Mouse (Mus musculus) intestine, embryonic 14.5 days (tissue): ENCODE results near the gene Eln. TPM values are rescaled to one million over a fixed set of nuclear protein-coding genes. Genes with fewer than 3 reads are reported as not detected.

Source experiments
- ATAC-seq: fragments of 200-750 bp; cut with Nextera tagmentation; replicated peaks from 2 replicates; pipeline ENCODE4 v1.8.0; 2017; ENCODE audit warnings: low read depth, moderate number of reproducible peaks, moderate TSS enrichment, moderate library complexity; ENCODE audit not compliant: low FRiP score, low TSS enrichment
- DNase-seq: peaks from one replicate; pipeline ENCODE4 v3.0.0-alpha.2; 2018; ENCODE audit warnings: low spot score
- H3K27ac ChIP-seq: fragments of 300-500 bp; sonication (generic); 2 replicates; pipeline ENCODE4 v1.5.1; 2014; ENCODE audit warnings: low read depth, mild to moderate bottlenecking, control low read depth
- H3K27me3 ChIP-seq: fragments of 300-500 bp; sonication (generic); replicated peaks from 2 replicates; pipeline ENCODE4 v1.6.1; 2014; ENCODE audit warnings: low read length, control low read depth; ENCODE audit not compliant: control insufficient read depth, insufficient read depth
- H3K36me3 ChIP-seq: fragments of 300-500 bp; sonication (generic); 2 replicates; pipeline ENCODE4 v1.6.1; 2014; ENCODE audit warnings: low read length, control low read depth; ENCODE audit not compliant: control insufficient read depth, insufficient read depth
- H3K4me1 ChIP-seq: fragments of 300-500 bp; sonication (generic); replicated peaks from 2 replicates; pipeline ENCODE4 v1.6.1; 2014; ENCODE audit warnings: low read length, control low read depth, mixed read lengths; ENCODE audit not compliant: control insufficient read depth, insufficient read depth
- H3K4me2 ChIP-seq: fragments of 300-500 bp; sonication (generic); 2 replicates; pipeline ENCODE4 v1.6.1; 2014; ENCODE audit warnings: low read length
- H3K4me3 ChIP-seq: fragments of 300-500 bp; sonication (generic); 2 replicates; pipeline ENCODE4 v1.5.1; 2014; ENCODE audit warnings: low read depth, low read length, control low read depth, mixed read lengths
- H3K9ac ChIP-seq: fragments of 300-500 bp; sonication (generic); 2 replicates; pipeline ENCODE4 v1.6.1; 2014; ENCODE audit warnings: mild to moderate bottlenecking, low read length
- H3K9me3 ChIP-seq: fragments of 300-500 bp; sonication (generic); 2 replicates; pipeline ENCODE4 v1.6.1; 2016; ENCODE audit warnings: low read length, control low read depth; ENCODE audit not compliant: control insufficient read depth
- WGBS: fragments of 180-500 bp; shearing (Covaris S2); extraction: QIAGEN DNeasy Blood & Tissue Kit; methylation state at CpG from one replicate; pipeline ENCODE4 v1.1.7; 2014; 5-methylcytosine and 5-hydroxymethylcytosine counted together
- polyA plus RNA-seq: library from polyadenylated mRNA; unstranded; fragments of >200 nt; fragmentation: Nextera tagmentation; extraction: Ambion mirVana; gene quantifications from 2 replicates; pipeline ENCODE4 v1.2.1, GENCODE M21; 2014

Eln gene
- polyA plus RNA-seq, 1 experiment from 2014 or later = 31.4 TPM

- Histone ChIP-seq H3K4me2 (peak overlapping the region; percentile 77), H3K4me1 (peaks cover 13% of the 10 kb centered on the region; the same call in 1 of the 2 replicates), H3K4me3 (peak overlapping the region; percentile 47; the same call in 1 of the 2 replicates), H3K27ac (peak overlapping the region; percentile 77), H3K36me3 (no peaks in the 10 kb centered on the region), H3K9me3 (no peaks in the 10 kb centered on the region), H3K9ac (0 out of 2 replicates have a peak overlapping the region, but pooled peaks have one; percentile 17), H3K27me3 (no peaks in the 10 kb centered on the region)
- 51% methylated on average over 6 of the region's 6 CpGs for WGBS
- 0 out of 2 replicates have a peak, but pooled peaks have one; percentile 24 for ATAC-seq
- DNase-seq = peak; percentile 79
Measured at GRCm38 (mm10) chr5:134747947-134748618, 960 bp upstream of the Eln start.

- ATAC-seq = peak; percentile 79
- 0 out of 2 replicates have a peak overlapping the region, but pooled peaks have one; percentile 17 for H3K9ac ChIP-seq
- H3K9me3 ChIP-seq = no peaks in the 10 kb centered on the region
- H3K27me3 ChIP-seq = no peaks in the 10 kb centered on the region
- H3K4me2 ChIP-seq = peak overlapping the region; percentile 77
- H3K27ac ChIP-seq = peak overlapping the region; percentile 77
- DNase-seq = peak; percentile 64
- H3K36me3 ChIP-seq = no peaks in the 10 kb centered on the region
- WGBS = 3% methylated on average over 9 of the region's 11 CpGs
- peak overlapping the region; percentile 47 for H3K4me3 ChIP-seq
- peaks cover 14% of the 10 kb centered on the region for H3K4me1 ChIP-seq
Measured at GRCm38 (mm10) chr5:134747512-134747893, 380 bp upstream of the Eln start.

- H3K4me1 ChIP-seq = peaks cover 19% of the 10 kb centered on the region
- ATAC-seq = no peak
- peak overlapping the region; percentile 77 for H3K4me2 ChIP-seq
- H3K27me3 ChIP-seq = no peaks in the 10 kb centered on the region
- no peaks in the 10 kb centered on the region for H3K36me3 ChIP-seq
- no peaks in the 10 kb centered on the region for H3K9me3 ChIP-seq
- peak overlapping the region; percentile 47; the same call in 1 of the 2 replicates for H3K4me3 ChIP-seq
- WGBS = 61% methylated on average over 10 of the region's 10 CpGs
- H3K27ac ChIP-seq = no peak overlapping the region
- H3K9ac ChIP-seq = no peak overlapping the region
- no peak for DNase-seq
Measured at GRCm38 (mm10) chr5:134746201-134746600, 922 bp downstream of the Eln start.

- 76% methylated on average over 3 of the region's 3 CpGs for WGBS
- H3K4me2 ChIP-seq = peak overlapping the region; percentile 77
- no peaks in the 10 kb centered on the region for H3K36me3 ChIP-seq
- DNase-seq = no peak
- H3K27me3 ChIP-seq = no peaks in the 10 kb centered on the region
- no peak overlapping the region for H3K4me3 ChIP-seq
- H3K9me3 ChIP-seq = no peaks in the 10 kb centered on the region
- no peak overlapping the region for H3K27ac ChIP-seq
- no peak overlapping the region for H3K9ac ChIP-seq
- no peak for ATAC-seq
- H3K4me1 ChIP-seq = peaks cover 23% of the 10 kb centered on the region
Measured at GRCm38 (mm10) chr5:134745801-134746200, 1.3 kb downstream of the Eln start.

GRCm38 (mm10) chr5:134745000-134745399 is 2.1 kb downstream of the Eln start:
- no peak overlapping the region for H3K4me3 ChIP-seq
- WGBS = 84% methylated on average over 3 of the region's 3 CpGs
- ATAC-seq (no peak), DNase-seq (no peak)
- no peak overlapping the region for H3K9ac ChIP-seq
- H3K27me3 ChIP-seq = no peaks in the 10 kb centered on the region
- H3K36me3 ChIP-seq = no peaks in the 10 kb centered on the region
- peaks cover 28% of the 10 kb centered on the region for H3K4me1 ChIP-seq
- no peak overlapping the region for H3K27ac ChIP-seq
- H3K9me3 ChIP-seq = no peaks in the 10 kb centered on the region
- H3K4me2 ChIP-seq = no peak overlapping the region

GRCm38 (mm10) chr5:134743991-134744390 is 3.1 kb downstream of the Eln start:
- DNase-seq = no peak
- Histone ChIP-seq H3K27ac (no peak overlapping the region), H3K36me3 (no peaks in the 10 kb centered on the region), H3K4me2 (no peak overlapping the region), H3K27me3 (no peaks in the 10 kb centered on the region), H3K9ac (no peak overlapping the region), H3K4me3 (no peak overlapping the region), H3K9me3 (no peaks in the 10 kb centered on the region), H3K4me1 (peaks cover 28% of the 10 kb centered on the region)
- WGBS = 49% methylated on average over 12 of the region's 12 CpGs
- no peak for ATAC-seq

- Histone ChIP-seq H3K9ac (no peak overlapping the region), H3K4me2 (peak overlapping the region; percentile 25; the same call in 1 of the 2 replicates), H3K9me3 (no peaks in the 10 kb centered on the region), H3K4me1 (peaks cover 23% of the 10 kb centered on the region), H3K27me3 (no peaks in the 10 kb centered on the region), H3K36me3 (no peaks in the 10 kb centered on the region), H3K27ac (0 out of 2 replicates have a peak overlapping the region, but pooled peaks have one; percentile 6), H3K4me3 (no peak overlapping the region)
- ATAC-seq (no peak), DNase-seq (peak; percentile 61)
- 14% methylated on average over 19 of the region's 19 CpGs for WGBS
Measured at GRCm38 (mm10) chr5:134742221-134742795, 4.8 kb downstream of the Eln start.

- no peak for ATAC-seq
- no peak for DNase-seq
- 57% methylated on average over 11 of the region's 11 CpGs for WGBS
Measured at GRCm38 (mm10) chr5:134740501-134741341, 6.4 kb downstream of the Eln start.

More at GRCm38 (mm10) chr5:134740501-134741341, 6.4 kb downstream of the Eln start:
- Histone ChIP-seq H3K27me3 (no peaks in the 10 kb centered on the region), H3K27ac (no peak overlapping the region; the same call in 1 of the 2 replicates), H3K4me2 (no peak overlapping the region), H3K4me3 (no peak overlapping the region), H3K4me1 (peaks cover 15% of the 10 kb centered on the region), H3K9me3 (no peaks in the 10 kb centered on the region), H3K36me3 (no peaks in the 10 kb centered on the region), H3K9ac (no peak overlapping the region)
